Mouse (Mus musculus): ENCODE measurements around the gene Slc17a1.

DNA sequence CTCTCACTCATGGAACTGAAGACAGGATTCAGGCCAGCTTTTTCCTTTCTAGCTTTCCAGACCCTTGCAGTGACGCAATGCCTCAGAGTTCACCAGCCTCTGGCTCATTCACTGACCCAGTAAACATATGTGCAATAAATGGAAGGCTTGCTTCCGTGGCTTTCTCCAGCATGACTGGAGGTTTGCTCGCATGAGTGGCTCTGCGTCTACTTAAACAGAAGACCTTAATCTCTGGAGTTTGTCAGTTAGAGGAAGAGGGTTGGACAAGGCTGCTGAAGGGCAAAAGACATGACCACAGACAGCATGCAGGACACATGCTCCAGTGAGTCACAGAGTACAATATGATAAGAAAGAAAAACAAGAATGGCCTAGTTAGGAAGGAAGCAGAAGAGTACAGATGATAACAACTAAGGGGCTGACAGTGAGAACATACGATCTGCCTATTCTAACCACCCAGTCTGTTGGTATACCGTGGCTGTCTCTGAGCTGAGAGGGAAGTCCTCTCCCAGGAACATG lies 46.3 kb downstream of the Slc17a1 start:
- TF ChIP-seq CTCF (IDR thresholded peaks at IDR 0.05; ENCODE audit: borderline replicate concordance, control insufficient read depth, extremely low read depth, insufficient read depth, low read length, poor library complexity), result no peak
- TF ChIP-seq POLR2A (IDR thresholded peaks at IDR 0.05; ENCODE audit: control insufficient read depth, extremely low read depth, insufficient read depth, low read length, poor library complexity), result no peak

Data from thymus, adult 2 months (tissue).